Mouse (Mus musculus): ENCODE results near the gene Fbxw11.

DNA sequence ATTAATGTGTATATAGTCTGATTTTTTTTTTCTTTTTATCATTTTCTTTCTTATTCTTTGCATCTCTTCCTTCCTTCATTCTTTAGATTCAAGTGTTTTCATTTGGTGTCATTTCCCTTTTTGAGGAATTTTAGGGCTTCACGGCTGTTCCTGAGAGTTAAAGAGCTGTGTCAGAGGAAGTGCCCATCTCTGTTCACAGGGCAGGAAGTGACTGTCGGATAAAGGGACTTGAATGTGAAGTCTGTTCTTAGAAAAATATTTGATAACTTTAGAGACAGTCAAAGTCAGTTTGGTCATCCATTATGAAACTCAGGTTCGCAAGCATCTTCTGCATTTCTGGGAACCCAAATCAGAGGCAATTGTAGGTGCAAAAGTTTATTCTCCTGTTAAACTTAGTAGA is 55.2 kb downstream of the Fbxw11 start:
- no peak for TF ChIP-seq CTCF (IDR thresholded peaks at IDR 0.05; ENCODE audit: extremely low read depth, insufficient read depth, insufficient read length, insufficient replicate concordance)
- TF ChIP-seq POLR2A (IDR thresholded peaks at IDR 0.05; ENCODE audit: low read depth, low read length) = no peak
